Mouse (Mus musculus) embryonic facial prominence, embryonic 11.5 days (tissue): ENCODE measurements at regions not wholly inside any gene's neighbourhood (a gene's known extent, or its start where the extent isn't known, plus 50 kb on each side); places are given as distances from the start of the nearest gene placed in this dataset.

Experiments
- ATAC-seq: fragments of 200-750 bp; cut with Nextera tagmentation; replicated peaks from 2 replicates; pipeline ENCODE4 v1.8.0; 2017; ENCODE audit warnings: low read depth; ENCODE audit not compliant: insufficient number of reproducible peaks, low FRiP score, low TSS enrichment
- DNase-seq: peaks from one replicate; pipeline ENCODE4 v3.0.0-alpha.2; 2015; ENCODE audit warnings: low spot score
- H3K27ac ChIP-seq: fragments of 300-500 bp; sonication (generic); replicated peaks from 2 replicates; pipeline ENCODE4 v1.5.1; 2014; ENCODE audit warnings: mild to moderate bottlenecking, low read depth, low read length, control low read depth
- H3K27me3 ChIP-seq: fragments of 300-500 bp; sonication (generic); 2 replicates; pipeline ENCODE4 v1.6.1; 2014; ENCODE audit warnings: mild to moderate bottlenecking, low read length, moderate library complexity, mixed read lengths; ENCODE audit not compliant: control insufficient read depth, insufficient read depth
- H3K36me3 ChIP-seq: fragments of 300-500 bp; sonication (generic); replicated peaks from 2 replicates; pipeline ENCODE4 v1.6.1; 2014; ENCODE audit warnings: low read depth, mild to moderate bottlenecking, low read length, moderate library complexity, mixed read lengths; ENCODE audit not compliant: control insufficient read depth, insufficient read depth
- H3K4me1 ChIP-seq: fragments of 300-500 bp; sonication (generic); 2 replicates; pipeline ENCODE4 v1.6.1; 2014; ENCODE audit warnings: low read length, mixed read lengths; ENCODE audit not compliant: control insufficient read depth, insufficient read depth
- H3K4me2 ChIP-seq: fragments of 300-500 bp; sonication (generic); 2 replicates; pipeline ENCODE4 v1.6.1; 2014; ENCODE audit warnings: low read depth, mild to moderate bottlenecking, control low read depth, low read length, moderate library complexity
- H3K4me3 ChIP-seq: fragments of 300-500 bp; sonication (generic); 2 replicates; pipeline ENCODE4 v1.5.1; 2014; ENCODE audit warnings: low read depth, low read length, control low read depth
- H3K9ac ChIP-seq: fragments of 300-500 bp; sonication (generic); replicated peaks from 2 replicates; pipeline ENCODE4 v1.6.1; 2014; ENCODE audit warnings: mild to moderate bottlenecking, control low read depth, low read length
- H3K9me3 ChIP-seq: fragments of 300-500 bp; sonication (generic); replicated peaks from 2 replicates; pipeline ENCODE4 v1.6.1; 2016; ENCODE audit warnings: mild to moderate bottlenecking, low read length, inconsistent platforms, mixed read lengths; ENCODE audit not compliant: control insufficient read depth
- WGBS: fragments of 180-500 bp; shearing (Covaris S2); extraction: QIAGEN DNeasy Blood & Tissue Kit; methylation state at CpG from one replicate; pipeline ENCODE4 v1.1.7; 2014; 5-methylcytosine and 5-hydroxymethylcytosine counted together

DNA sequence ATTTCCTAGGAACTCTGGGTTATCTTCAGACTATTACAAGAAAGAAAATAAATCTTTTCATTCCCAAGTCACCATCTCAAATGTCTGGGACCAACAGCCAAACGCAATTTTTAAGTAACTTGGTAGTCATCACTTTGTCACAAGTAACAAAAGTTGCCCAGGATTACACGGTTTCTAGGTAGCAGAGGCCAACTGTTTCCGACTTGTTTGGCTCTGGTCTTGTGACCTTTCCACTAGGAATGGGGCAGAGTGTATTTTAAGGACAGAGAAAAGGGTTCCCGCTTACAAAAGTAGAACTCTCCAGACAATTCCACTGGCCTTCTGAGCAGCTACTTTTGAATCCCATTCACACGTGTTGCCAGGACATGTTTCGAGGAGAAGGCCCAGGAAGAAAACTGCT, 129.1 kb downstream of the Dhx15 start:
- 79% methylated on average over 6 of the region's 6 CpGs for WGBS
- Histone ChIP-seq H3K36me3 (no peaks in the 10 kb centered on the region), H3K4me3 (no peak overlapping the region), H3K9ac (no peak overlapping the region), H3K4me1 (no peaks in the 10 kb centered on the region), H3K9me3 (no peaks in the 10 kb centered on the region), H3K4me2 (no peak overlapping the region), H3K27ac (no peak overlapping the region), H3K27me3 (no peaks in the 10 kb centered on the region)
- DNase-seq (no peak), ATAC-seq (no peak)

DNA sequence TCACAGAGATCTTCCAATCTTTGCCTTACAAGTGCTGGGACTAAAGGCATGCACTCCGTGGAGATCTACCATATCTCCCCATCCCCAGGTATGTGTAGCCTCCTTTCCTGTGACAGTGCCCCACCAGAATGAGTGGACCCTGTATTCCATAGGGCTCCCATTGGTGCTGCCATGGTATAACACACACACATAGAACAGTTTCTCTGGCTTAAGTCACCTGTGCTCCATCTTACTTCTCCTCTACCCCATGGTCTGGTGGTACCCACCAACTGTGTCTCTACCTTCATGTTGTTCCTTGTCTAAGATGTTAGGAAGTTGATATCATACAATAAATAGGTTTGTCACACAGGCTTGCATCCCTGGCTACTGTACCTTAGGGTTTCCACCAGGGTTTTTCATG, 133.1 kb downstream of the Dhx15 start:
- no peaks in the 10 kb centered on the region for H3K27me3 ChIP-seq
- DNase-seq (no peak), ATAC-seq (no peak)
- no peaks in the 10 kb centered on the region for H3K4me1 ChIP-seq
- 71% methylated on average over 1 of the region's 1 CpGs for WGBS
- no peaks in the 10 kb centered on the region for H3K9me3 ChIP-seq
- no peak overlapping the region for H3K9ac ChIP-seq
- H3K4me2 ChIP-seq: no peak overlapping the region
- H3K36me3 ChIP-seq: no peaks in the 10 kb centered on the region
- no peak overlapping the region for H3K27ac ChIP-seq
- no peak overlapping the region for H3K4me3 ChIP-seq

DNA sequence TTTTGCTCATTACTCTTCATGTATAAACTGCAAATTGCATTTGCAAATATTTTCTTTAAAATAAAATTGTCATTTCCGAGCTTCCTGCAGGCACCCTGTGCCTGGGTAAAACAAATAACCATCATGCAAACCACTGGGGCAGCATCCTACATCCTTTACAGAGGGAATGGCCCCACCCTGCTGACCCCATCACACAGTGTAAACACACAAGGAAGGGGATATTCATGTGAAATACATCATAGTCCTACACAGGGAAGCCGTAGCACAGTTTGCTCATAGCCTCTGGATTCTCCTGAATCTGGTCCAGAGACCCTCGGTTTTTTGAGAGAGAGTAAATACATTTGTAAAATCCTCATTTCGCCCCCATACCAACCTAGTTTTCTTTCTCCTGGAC, 138.2 kb downstream of the Dhx15 start:
- ATAC-seq: no peak
- Histone ChIP-seq H3K27ac (no peak overlapping the region), H3K9ac (no peak overlapping the region), H3K4me2 (no peak overlapping the region), H3K9me3 (no peaks in the 10 kb centered on the region), H3K4me3 (no peak overlapping the region), H3K36me3 (no peaks in the 10 kb centered on the region), H3K27me3 (no peaks in the 10 kb centered on the region), H3K4me1 (no peaks in the 10 kb centered on the region)
- 83% methylated on average over 4 of the region's 4 CpGs for WGBS
- DNase-seq: no peak

DNA sequence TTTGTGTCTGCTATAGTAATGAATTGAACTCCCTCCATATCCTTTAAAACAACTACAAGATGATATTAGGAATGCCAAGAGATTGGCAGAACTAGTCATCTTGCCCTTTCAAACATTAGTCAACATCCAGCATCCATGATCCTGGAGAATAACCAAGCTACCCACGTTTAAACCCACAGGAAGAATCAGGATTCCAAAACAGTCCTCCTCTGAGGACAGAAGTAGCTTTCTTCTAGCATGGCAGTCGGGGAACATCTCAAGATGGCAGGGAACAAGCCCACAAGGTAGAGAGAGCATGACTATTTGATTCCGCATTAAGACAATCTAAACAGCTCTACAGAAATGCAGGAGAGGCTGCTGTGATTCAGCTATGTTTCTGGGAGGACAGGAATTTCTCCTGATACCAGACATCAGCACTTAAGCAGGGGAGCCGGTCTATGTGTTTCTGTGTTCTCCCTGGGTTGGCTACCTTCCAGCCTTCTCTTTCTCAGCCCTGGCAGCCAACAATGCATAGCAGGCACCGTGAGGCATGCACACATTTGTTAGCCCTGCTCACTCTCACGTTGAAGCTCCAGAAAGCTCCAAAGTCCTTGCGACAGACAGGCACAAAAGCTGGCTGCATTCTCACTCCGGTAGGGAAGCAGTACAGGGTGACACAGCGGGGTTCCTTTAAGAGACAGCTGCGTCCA, 138.8 kb downstream of the Dhx15 start:
- whole genome bisulfite sequencing: 68% methylated on average over 10 of the region's 10 CpGs
- no peaks in the 10 kb centered on the region for H3K27me3 ChIP-seq
- H3K4me2 ChIP-seq: no peak overlapping the region
- H3K9me3 ChIP-seq: no peaks in the 10 kb centered on the region
- no peak overlapping the region for H3K4me3 ChIP-seq
- ATAC-seq: no peak
- no peak overlapping the region for H3K9ac ChIP-seq
- H3K4me1 ChIP-seq: no peaks in the 10 kb centered on the region
- no peak overlapping the region for H3K27ac ChIP-seq
- H3K36me3 ChIP-seq: no peaks in the 10 kb centered on the region
- no peak for DNase-seq

DNA sequence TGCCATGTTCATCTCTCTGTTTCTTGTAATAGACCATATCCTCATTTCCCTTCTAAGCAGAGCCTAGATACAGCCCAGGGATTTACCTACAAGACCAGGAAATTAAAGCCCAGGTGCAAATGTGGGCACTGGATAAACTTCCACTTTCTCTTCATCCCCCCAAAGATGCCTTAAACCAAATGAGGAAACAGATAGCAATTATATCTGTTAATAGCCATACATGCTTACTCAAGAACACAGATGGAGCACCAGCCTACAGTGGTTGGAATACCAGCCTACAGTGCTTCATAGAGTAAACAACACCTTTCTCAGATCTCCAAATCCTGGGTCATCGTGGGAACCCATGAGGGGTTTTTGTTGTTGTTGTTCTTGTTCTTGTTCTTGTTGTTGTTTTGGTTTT, 141.5 kb downstream of the Dhx15 start:
- Histone ChIP-seq H3K36me3 (no peaks in the 10 kb centered on the region), H3K9me3 (no peaks in the 10 kb centered on the region), H3K4me2 (no peak overlapping the region), H3K27ac (no peak overlapping the region), H3K9ac (no peak overlapping the region), H3K4me1 (no peaks in the 10 kb centered on the region), H3K27me3 (no peaks in the 10 kb centered on the region), H3K4me3 (no peak overlapping the region)
- DNase-seq: no peak
- WGBS: 90% methylated on average over 1 of the region's 1 CpGs
- ATAC-seq: no peak

DNA sequence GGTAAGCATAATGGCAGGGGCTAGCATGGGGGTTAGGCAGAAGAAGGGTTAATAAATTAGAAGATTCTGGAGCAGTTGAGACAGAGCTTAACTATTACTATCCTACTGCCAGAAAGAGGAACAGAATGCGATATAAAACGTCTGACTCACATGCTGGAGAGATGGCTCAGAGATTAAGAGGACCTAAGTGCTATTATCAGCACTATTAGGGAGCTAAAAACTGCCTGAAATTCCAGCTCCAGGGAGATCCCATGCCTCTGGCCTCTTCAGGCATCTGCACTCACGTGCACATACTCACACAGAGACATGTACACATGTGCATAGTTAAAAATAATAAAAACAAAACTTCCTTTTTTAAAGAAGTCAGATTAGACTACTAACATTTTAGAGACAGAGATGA, 143.6 kb downstream of the Dhx15 start:
- Histone ChIP-seq H3K27me3 (no peaks in the 10 kb centered on the region), H3K4me2 (no peak overlapping the region), H3K27ac (no peak overlapping the region), H3K36me3 (no peaks in the 10 kb centered on the region), H3K4me1 (no peaks in the 10 kb centered on the region), H3K9me3 (no peaks in the 10 kb centered on the region), H3K4me3 (no peak overlapping the region), H3K9ac (no peak overlapping the region)
- 81% methylated on average over 3 of the region's 3 CpGs for WGBS
- no peak for ATAC-seq
- no peak for DNase-seq

DNA sequence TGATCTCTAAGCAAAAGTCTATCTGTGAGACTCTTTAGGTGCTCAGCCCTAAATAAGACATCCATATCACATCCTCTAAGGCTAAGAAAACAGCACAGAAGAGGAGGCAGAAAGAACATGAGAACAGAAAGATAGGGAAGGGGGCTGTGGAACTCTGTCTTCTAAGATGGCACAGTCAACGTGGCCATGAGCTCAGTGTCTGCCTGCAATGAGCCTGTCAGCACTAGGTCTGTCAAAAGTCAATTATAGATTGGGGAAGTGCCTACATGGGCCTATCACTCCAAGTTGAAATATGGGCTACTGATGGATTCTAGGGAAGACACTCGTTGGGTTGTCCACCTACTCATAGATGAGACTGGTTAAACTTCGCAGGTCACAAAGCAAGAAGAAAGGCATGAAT, 146.2 kb downstream of the Dhx15 start:
- Histone ChIP-seq H3K9me3 (no peaks in the 10 kb centered on the region), H3K4me3 (no peak overlapping the region), H3K36me3 (no peaks in the 10 kb centered on the region), H3K27me3 (no peaks in the 10 kb centered on the region), H3K4me2 (no peak overlapping the region), H3K4me1 (no peaks in the 10 kb centered on the region), H3K9ac (no peak overlapping the region), H3K27ac (no peak overlapping the region)
- DNase-seq (no peak), ATAC-seq (no peak)
- WGBS: 81% methylated on average over 3 of the region's 3 CpGs

DNA sequence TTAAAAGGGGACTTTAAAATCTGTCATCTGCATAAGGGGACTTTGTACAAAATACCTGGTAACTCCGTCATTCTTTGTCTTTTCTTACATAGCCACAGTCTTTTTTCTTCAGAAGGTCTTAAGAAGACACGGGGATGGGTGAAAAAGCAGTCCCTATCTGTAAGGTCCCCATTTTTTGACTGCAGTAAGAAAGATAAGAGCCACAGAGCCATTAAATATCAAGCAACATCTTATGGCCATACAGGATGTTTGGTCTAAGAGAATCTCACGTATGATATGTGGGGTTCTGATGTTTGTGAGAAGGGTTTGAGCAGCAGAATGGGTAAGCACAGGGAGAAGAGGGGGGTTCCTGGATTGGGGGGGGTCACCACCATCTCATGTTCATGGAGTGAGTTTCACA, 148.9 kb downstream of the Dhx15 start:
- Histone ChIP-seq H3K9ac (no peak overlapping the region), H3K27me3 (no peaks in the 10 kb centered on the region), H3K4me2 (no peak overlapping the region), H3K4me1 (no peaks in the 10 kb centered on the region), H3K9me3 (no peaks in the 10 kb centered on the region), H3K36me3 (no peaks in the 10 kb centered on the region), H3K4me3 (no peak overlapping the region), H3K27ac (no peak overlapping the region)
- DNase-seq (no peak), ATAC-seq (no peak)
- WGBS: 85% methylated on average over 3 of the region's 3 CpGs
